Mouse (Mus musculus) heart, adult 11 months (tissue): ENCODE results near the gene E130311K13Rik.

Experiments
- DNase-seq: peaks from one replicate; pipeline ENCODE4 v3.0.0; 2022

The E130311K13Rik gene

DNA sequence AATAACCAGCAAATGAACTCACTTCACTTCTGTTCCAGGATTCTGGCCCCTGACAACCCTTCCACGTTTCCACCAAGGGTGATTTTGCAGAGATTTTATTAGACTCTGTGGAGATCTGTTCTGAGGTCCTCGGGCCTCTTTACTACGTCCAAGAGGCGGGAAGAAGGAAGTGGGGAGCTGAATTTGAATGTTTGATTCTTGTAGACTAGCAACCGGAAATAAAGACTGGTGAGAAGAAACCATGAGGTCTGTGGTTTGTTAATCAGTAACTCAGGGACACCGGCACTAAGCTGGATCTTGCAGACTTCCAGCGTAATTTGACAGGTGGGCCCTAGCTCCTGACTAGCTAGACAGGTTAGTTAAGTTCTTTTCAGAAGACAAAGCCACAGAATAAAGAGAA, 35.6 kb downstream of the E130311K13Rik start:
- DNase-seq: no peak

DNA sequence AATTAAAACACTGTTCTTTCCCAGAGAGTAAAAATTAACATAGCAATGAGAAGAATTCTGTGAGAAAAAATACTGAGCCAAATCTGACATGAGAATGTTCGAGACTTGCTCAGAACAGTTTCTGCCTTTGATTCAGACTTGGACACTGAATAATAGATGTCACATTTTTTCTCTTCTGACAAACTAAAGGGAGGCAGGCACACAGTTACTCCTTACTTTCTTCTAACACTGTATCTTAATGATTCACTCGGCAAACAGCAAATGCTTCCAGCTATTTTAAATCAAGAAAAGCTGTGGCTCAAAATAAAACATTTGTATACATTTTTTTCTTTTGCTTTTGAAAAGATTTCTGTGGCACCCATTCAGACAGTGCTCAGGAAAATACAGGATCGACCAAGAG, 37.1 kb downstream of the E130311K13Rik start:
- DNase-seq: no peak

DNA sequence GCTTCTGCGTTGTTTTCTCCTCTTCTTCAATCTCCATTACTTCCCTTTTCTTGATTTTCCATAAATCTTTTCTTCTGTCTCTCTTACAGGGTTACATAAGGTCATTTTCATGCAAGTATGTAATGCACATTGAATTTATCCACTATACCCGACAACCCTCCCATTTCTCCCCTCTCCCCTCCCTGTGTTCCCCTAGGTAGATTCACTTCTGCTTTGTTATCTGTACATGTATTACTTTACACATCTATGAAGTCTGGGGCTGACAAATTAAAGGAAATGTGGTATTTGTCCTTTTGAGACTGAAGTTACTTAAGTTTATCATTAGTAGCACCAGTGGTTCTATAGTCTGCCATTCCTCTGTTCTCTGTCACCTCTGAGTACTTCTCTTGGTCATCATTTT, 48.2 kb downstream of the E130311K13Rik start:
- DNase-seq: no peak

GRCm38 (mm10) chr3:63878995-63879666, 50.1 kb downstream of the E130311K13Rik start:
- DNase-seq: no peak

GRCm38 (mm10) chr3:63872818-63873217, 56.5 kb downstream of the E130311K13Rik start:
- no peak for DNase-seq

DNA sequence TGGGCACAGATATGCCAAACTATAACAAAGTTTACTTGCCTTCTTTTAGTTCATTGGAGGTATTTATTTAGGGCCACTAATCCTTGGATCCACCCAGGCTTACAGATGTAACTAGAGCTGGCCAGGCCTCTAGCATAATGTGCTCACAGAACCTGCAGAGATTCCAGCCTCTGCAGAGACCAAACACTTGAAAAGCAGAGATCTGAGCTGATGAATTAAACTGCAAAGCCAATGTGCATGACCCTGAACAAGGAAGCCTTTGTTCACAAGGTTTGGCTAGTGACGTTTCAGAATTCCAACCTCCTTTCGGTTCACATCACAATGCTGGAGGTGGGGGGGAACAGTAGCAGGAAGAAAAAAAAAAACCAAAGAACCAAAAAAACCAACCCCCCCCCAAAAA, 58.0 kb downstream of the E130311K13Rik start:
- no peak for DNase-seq

DNA sequence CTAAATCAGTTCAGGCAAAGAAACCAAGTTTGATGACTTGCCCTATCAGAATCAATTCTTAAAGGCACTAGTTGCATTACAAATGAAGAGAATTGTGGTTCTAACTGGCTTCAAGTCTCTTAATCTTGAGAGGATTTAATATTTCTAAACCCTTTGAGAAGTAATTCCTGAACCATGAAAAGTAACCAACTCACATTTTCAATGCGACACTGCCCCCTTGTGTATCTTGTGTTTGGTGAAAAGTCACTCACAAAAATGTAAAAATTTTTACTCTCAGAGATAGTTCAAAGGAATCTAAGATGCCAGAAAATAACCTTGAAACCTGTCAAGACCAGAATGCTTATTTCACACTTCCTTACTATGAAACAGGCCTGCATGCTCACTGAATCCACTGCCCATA, 61.0 kb downstream of the E130311K13Rik start:
- no peak for DNase-seq

- DNase-seq: no peak
Observed at GRCm38 (mm10) chr3:63865069-63865468, 64.2 kb downstream of the E130311K13Rik start.
